Mouse (Mus musculus) forebrain, embryonic 10.5 days (tissue): ENCODE results near the gene Gm10134. TPM values are rescaled to one million over a fixed set of nuclear protein-coding genes. Genes with fewer than 3 reads are reported as not detected.

Experiments
- DNase-seq: peaks from one replicate; pipeline ENCODE4 v3.0.0-alpha.2; 2017; ENCODE audit warnings: low spot score; ENCODE audit errors: extremely low spot score
- H3K27ac ChIP-seq: fragments of 300-500 bp; sonication (generic); 2 replicates; pipeline ENCODE4 v1.5.1; 2016; ENCODE audit warnings: mild to moderate bottlenecking
- H3K27me3 ChIP-seq: fragments of 300-500 bp; sonication (generic); 2 replicates; pipeline ENCODE4 v1.6.1; 2016; ENCODE audit warnings: mild to moderate bottlenecking; ENCODE audit not compliant: poor library complexity, severe bottlenecking
- H3K36me3 ChIP-seq: fragments of 300-500 bp; sonication (generic); replicated peaks from 2 replicates; pipeline ENCODE4 v1.6.1; 2016; ENCODE audit warnings: mild to moderate bottlenecking, moderate library complexity
- H3K4me1 ChIP-seq: fragments of 300-500 bp; sonication (generic); 2 replicates; pipeline ENCODE4 v1.6.1; 2016
- H3K4me3 ChIP-seq: fragments of 300-500 bp; sonication (generic); 2 replicates; pipeline ENCODE4 v1.5.1; 2016; ENCODE audit warnings: mild to moderate bottlenecking, moderate library complexity
- H3K9me3 ChIP-seq: fragments of 300-500 bp; sonication (generic); 2 replicates; pipeline ENCODE4 v1.6.1; 2016; ENCODE audit warnings: mild to moderate bottlenecking, moderate library complexity
- WGBS: fragments of 180-500 bp; shearing (Covaris S2); methylation state at CpG from one replicate; pipeline ENCODE4 v1.1.7; 2016; 5-methylcytosine and 5-hydroxymethylcytosine counted together
- polyA plus RNA-seq: library from polyadenylated mRNA; unstranded; fragments of >200 nt; fragmentation: Nextera tagmentation; extraction: Ambion mirVana; gene quantifications from 2 replicates; pipeline ENCODE4 v1.2.1, GENCODE M21; 2016

Gene Gm10134
- polyA plus RNA-seq, 1 experiment from 2014 or later: not detected

GRCm38 (mm10) chr2:28525943-28526876, 20.3 kb downstream of the Gm10134 start:
- Histone ChIP-seq H3K27me3 (no peaks in the 10 kb centered on the region), H3K27ac (peak overlapping the region; percentile 83), H3K4me1 (peaks cover 76% of the 10 kb centered on the region), H3K36me3 (peaks cover 6% of the 10 kb centered on the region), H3K4me3 (peak overlapping the region; percentile 24; the same call in 1 of the 2 replicates), H3K9me3 (no peaks in the 10 kb centered on the region)
- DNase-seq: no peak
- 47% methylated on average over 12 of the region's 12 CpGs for WGBS

DNA sequence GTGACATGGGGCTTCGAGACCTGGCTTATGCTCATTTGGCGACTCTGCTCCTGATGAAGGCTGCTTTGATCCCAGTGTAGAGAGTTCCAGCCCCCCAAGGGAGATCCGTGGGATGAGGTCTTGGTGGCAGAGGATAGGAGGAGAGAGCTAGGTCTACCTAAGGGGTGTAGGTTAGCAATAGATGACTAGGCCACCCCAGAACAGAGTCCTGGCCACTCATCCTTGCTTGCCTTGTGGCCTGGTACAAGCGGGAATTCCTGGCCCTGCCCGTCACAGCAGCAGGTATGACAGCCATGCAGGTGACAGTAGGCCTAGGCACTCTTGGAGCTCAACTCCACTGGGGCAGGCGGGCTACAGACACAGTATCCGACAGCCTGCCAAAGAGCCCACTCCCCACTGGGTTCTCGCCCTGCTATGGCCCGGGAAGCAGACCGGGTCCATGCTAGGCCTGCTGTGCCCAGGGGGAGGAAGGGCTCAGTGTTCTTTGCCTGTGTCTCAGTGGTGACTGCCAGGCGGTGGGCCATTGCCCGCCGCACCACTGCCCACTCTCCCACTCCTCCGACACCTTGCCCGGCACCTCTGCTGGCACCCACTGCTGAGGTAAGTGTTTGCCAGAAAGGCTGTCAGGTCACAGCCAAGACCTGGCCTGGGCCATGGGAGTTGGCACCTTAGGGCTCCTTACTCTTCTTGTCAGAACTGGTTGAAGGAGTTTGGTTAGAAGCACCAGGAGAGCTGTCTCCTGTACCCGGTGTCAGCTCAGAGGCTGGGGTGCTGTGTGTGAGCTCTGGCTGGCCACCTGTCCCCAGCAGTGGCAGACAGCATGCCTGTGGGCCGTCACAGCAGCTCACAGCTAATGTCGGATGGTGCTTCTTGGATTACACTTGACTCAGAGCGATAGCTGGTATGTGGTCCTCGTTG, 21.8 kb downstream of the Gm10134 start:
- H3K27ac ChIP-seq: 0 out of 2 replicates have a peak overlapping the region, but pooled peaks have one; percentile 15
- 90% methylated on average over 20 of the region's 20 CpGs for WGBS
- H3K36me3 ChIP-seq: no peaks in the 10 kb centered on the region; the same call in 1 of the 2 replicates
- DNase-seq: no peak
- no peaks in the 10 kb centered on the region for H3K27me3 ChIP-seq
- H3K9me3 ChIP-seq: no peaks in the 10 kb centered on the region
- no peak overlapping the region for H3K4me3 ChIP-seq
- H3K4me1 ChIP-seq: peaks cover 89% of the 10 kb centered on the region

- WGBS: 85% methylated on average over 7 of the region's 7 CpGs
- no peak overlapping the region for H3K4me3 ChIP-seq
- H3K27me3 ChIP-seq: no peaks in the 10 kb centered on the region
- H3K4me1 ChIP-seq: peaks cover 93% of the 10 kb centered on the region
- DNase-seq: no peak
- 0 out of 2 replicates have a peak overlapping the region, but pooled peaks have one; percentile 15 for H3K27ac ChIP-seq
- no peaks in the 10 kb centered on the region for H3K36me3 ChIP-seq
- H3K9me3 ChIP-seq: no peaks in the 10 kb centered on the region
Measured at GRCm38 (mm10) chr2:28528354-28528730, 22.4 kb downstream of the Gm10134 start.

GRCm38 (mm10) chr2:28529856-28530255, 24.0 kb downstream of the Gm10134 start:
- Histone ChIP-seq H3K36me3 (no peaks in the 10 kb centered on the region), H3K4me3 (no peak overlapping the region), H3K27me3 (peaks cover 14% of the 10 kb centered on the region), H3K27ac (peak overlapping the region; percentile 9; the same call in 1 of the 2 replicates), H3K9me3 (no peaks in the 10 kb centered on the region), H3K4me1 (peaks cover 93% of the 10 kb centered on the region)
- DNase-seq: no peak
- 77% methylated on average over 4 of the region's 4 CpGs for WGBS

DNA sequence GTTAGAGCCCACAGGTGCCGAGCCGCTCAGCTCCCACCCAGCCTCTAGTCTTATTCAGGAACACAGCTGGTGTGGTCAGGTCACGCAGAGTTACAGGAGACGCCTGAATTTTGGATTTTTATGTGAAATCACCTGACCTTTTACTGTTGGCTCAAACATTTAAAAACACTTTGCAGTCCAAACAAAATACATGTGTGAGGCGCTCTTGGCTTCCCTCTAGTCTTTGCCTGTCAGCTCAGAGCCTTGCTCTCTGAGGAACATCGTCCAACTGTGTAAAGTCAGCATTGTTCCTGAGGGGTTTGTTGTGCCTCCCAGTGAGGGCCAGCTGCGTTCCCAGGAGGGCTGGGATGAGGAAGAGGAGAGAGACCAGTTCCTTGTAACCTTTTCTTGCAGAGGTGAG, 24.4 kb downstream of the Gm10134 start:
- H3K27ac ChIP-seq: no peak overlapping the region
- peaks cover 14% of the 10 kb centered on the region for H3K27me3 ChIP-seq
- no peak overlapping the region for H3K4me3 ChIP-seq
- WGBS: 66% methylated on average over 7 of the region's 7 CpGs
- no peaks in the 10 kb centered on the region for H3K36me3 ChIP-seq
- DNase-seq: no peak
- H3K9me3 ChIP-seq: no peaks in the 10 kb centered on the region
- peaks cover 93% of the 10 kb centered on the region for H3K4me1 ChIP-seq

DNA sequence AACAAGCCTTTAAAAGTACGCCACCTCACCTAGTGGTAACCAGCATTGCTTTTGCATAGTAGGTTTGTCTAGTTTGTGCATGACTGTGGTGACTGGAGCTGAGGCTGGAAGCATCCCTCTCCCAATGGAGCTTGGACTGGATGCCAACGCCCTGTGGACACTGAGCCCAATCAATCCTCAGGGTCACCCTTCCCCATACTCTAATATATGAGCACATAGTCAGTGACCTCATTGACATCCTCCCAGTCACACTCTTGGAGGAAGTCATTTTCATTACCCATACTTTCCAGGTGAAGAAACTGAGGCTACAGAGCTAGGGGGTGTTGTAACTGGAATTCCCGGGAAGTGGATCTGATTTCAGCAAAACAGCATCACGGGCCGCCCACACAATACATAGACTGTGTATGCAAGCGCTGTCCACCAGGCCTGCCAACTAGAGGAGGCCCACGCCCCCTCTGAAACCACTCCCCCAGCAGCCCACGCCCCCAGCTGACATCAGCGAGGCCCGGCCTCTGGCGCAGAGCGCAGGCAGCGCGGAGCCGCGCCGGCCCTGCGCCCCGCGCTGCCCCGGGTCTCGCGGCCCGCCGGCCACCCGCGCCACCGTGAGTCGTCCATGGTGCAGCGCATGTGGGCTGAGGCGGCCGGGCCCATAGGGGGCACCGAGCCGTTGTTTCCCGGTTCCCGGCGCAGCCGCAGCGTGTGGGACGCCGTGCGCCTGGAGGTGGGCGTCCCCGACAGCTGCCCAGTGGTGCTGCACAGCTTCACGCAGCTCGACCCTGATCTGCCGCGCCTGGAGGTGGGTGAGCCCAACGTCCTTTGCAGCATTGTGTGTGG, 27.3 kb downstream of the Gm10134 start:
- Histone ChIP-seq H3K27me3 (peaks cover 14% of the 10 kb centered on the region), H3K4me1 (peaks cover 96% of the 10 kb centered on the region), H3K36me3 (no peaks in the 10 kb centered on the region), H3K4me3 (peak overlapping the region; percentile 70), H3K9me3 (no peaks in the 10 kb centered on the region), H3K27ac (peak overlapping the region; percentile 84)
- DNase-seq: peak; percentile 85
- WGBS: 3% methylated on average over 49 of the region's 49 CpGs

- no peak for DNase-seq
- WGBS: 71% methylated on average over 7 of the region's 7 CpGs
- peaks cover 14% of the 10 kb centered on the region for H3K27me3 ChIP-seq
- peak overlapping the region; percentile 84 for H3K27ac ChIP-seq
- H3K36me3 ChIP-seq: no peaks in the 10 kb centered on the region
- peaks cover 98% of the 10 kb centered on the region for H3K4me1 ChIP-seq
- no peaks in the 10 kb centered on the region for H3K9me3 ChIP-seq
- peak overlapping the region; percentile 70 for H3K4me3 ChIP-seq
Measured at GRCm38 (mm10) chr2:28533901-28534435, 28.1 kb downstream of the Gm10134 start.

GRCm38 (mm10) chr2:28534436-28535262, 28.8 kb downstream of the Gm10134 start:
- WGBS: 34% methylated on average over 11 of the region's 11 CpGs
- Histone ChIP-seq H3K27ac (peak overlapping the region; percentile 84), H3K27me3 (peaks cover 14% of the 10 kb centered on the region), H3K36me3 (no peaks in the 10 kb centered on the region), H3K9me3 (no peaks in the 10 kb centered on the region), H3K4me1 (peaks cover 99% of the 10 kb centered on the region), H3K4me3 (peak overlapping the region; percentile 70)
- no peak for DNase-seq

GRCm38 (mm10) chr2:28535263-28535540, 29.3 kb downstream of the Gm10134 start:
- peaks cover 99% of the 10 kb centered on the region for H3K4me1 ChIP-seq
- WGBS: 46% methylated on average over 4 of the region's 4 CpGs
- H3K4me3 ChIP-seq: 0 out of 2 replicates have a peak overlapping the region, but pooled peaks have one; percentile 70
- H3K27me3 ChIP-seq: peaks cover 14% of the 10 kb centered on the region
- no peaks in the 10 kb centered on the region for H3K9me3 ChIP-seq
- DNase-seq: no peak
- H3K27ac ChIP-seq: peak overlapping the region; percentile 84
- no peaks in the 10 kb centered on the region for H3K36me3 ChIP-seq

DNA sequence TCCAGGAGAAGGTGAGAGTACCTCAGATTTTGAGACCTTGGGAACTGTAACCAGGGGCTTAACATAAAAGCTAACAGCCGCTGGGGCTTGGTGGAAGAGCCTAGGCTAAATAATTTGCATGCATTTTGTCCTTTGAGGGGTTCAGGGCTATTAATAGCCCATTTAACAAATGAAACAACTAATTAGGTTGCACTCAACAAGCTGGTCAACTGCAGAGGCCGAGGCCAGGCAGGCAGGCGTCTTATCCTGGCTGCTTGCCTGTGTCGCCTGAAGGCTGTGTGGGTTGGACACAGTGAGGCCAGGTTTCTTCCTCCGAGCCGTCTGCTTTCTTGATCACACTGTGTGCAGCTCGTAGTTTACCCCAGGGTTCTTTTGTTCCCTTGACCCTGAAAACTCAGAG, 29.8 kb downstream of the Gm10134 start:
- H3K4me3 ChIP-seq: no peak overlapping the region
- no peaks in the 10 kb centered on the region for H3K9me3 ChIP-seq
- peaks cover 14% of the 10 kb centered on the region for H3K27me3 ChIP-seq
- peak overlapping the region; percentile 84 for H3K27ac ChIP-seq
- H3K4me1 ChIP-seq: peaks cover 99% of the 10 kb centered on the region
- no peak for DNase-seq
- 47% methylated on average over 7 of the region's 7 CpGs for WGBS
- peaks cover 4% of the 10 kb centered on the region; the same call in 1 of the 2 replicates for H3K36me3 ChIP-seq

- peak overlapping the region; percentile 84 for H3K27ac ChIP-seq
- no peak for DNase-seq
- peaks cover 5% of the 10 kb centered on the region; the same call in 1 of the 2 replicates for H3K36me3 ChIP-seq
- peaks cover 14% of the 10 kb centered on the region for H3K27me3 ChIP-seq
- H3K9me3 ChIP-seq: no peaks in the 10 kb centered on the region
- H3K4me1 ChIP-seq: peaks cover 95% of the 10 kb centered on the region
- WGBS: 69% methylated on average over 4 of the region's 4 CpGs
- H3K4me3 ChIP-seq: no peak overlapping the region
Measured at GRCm38 (mm10) chr2:28536166-28536565, 30.3 kb downstream of the Gm10134 start.
